Mouse (Mus musculus) kidney, adult 9 months (tissue): ENCODE data around the gene Avil.

ENCODE experiments used
- DNase-seq: peaks from one replicate; pipeline ENCODE4 v3.0.0; 2022

Avil gene

DNA sequence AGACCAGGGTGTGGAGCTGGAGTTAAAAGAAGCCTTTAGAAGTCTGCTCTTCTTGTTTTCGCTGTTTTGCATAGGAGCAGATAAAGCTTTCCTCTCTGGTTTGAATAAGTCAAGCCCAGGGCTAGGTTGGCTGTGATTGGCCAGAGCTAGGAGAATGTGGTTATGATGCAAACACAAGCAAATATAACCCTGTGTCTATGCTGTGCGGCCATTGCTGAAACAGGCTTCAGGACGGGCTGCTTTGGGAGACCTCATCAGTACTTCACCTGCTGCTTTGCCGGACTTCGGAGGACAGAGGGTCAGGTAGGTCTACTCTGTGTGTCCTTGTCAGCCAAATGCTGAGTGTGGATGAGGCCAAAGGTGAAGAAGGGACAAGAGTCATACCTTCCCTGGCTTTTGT, at the start of gene Avil:
Avil (plus strand) TSS at position 181 of the 400 bp plus-strand sequence.
- no peak for DNase-seq

DNA sequence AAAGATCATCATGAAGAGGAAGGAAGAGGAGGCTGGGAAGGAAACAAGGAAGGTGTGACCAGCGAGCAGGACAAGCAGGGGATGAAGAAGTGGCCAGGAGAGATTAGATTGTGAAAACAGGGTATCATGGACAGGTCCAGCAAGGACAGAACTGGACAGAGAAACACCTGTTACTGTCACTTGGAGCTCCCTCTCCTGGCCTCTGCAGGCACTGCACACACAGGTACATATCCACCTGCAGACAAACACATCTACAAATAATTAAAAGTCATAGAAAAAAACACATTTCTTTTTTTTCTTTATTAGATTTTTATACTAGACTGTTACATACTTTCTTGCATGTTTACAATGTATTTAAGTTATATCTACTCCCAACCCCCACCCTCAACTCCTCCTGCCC, 48.1 kb upstream of the Avil start:
- no peak for DNase-seq

- no peak for DNase-seq
These were observed 47.5 kb upstream of the Avil start for GRCm38 (mm10) chr10:126953029-126953471.

- DNase-seq: no peak
These were observed 43.7 kb upstream of the Avil start for GRCm38 (mm10) chr10:126956692-126957358.

DNA sequence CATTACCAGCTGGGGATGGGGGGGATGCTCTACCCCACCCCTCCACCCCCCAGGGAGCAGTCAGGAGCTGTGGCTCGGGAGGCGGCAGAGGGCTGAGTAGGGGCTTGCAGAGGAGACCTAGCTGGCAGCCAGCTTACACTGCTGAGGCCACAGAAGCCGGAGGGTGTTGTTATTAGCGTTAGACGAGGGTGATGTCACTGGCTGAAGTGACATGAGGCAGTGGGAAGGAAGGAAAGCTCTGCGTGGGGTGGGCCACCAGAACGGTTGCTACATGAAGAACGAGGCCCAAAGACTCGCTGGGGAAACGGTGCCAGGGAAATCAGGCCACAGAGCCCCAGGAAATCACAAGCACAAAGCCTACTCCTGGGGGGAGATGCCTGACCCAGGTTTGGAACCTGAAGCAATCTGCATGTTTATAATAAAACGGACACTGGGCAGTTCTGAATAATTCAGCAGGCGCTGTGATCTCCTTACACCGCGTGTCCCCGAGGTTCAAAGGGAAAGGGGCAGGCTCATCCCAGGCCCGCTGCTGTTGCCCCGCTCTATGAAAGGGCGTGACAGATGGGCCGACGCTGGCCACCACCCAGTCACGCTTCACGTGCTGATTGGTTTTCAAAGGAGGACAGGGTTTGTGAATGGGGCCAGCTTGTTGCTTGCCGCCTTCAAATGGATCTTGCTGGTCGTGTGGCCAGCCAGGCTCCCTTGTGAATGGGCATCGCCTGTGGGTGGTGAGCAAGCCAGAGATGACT, 43.0 kb upstream of the Avil start:
- peak; percentile 61 for DNase-seq

- no peak for DNase-seq
These were observed 40.0 kb upstream of the Avil start for GRCm38 (mm10) chr10:126960496-126960895.

GRCm38 (mm10) chr10:126961757-126962156, 38.8 kb upstream of the Avil start:
- DNase-seq: peak; percentile 33

DNA sequence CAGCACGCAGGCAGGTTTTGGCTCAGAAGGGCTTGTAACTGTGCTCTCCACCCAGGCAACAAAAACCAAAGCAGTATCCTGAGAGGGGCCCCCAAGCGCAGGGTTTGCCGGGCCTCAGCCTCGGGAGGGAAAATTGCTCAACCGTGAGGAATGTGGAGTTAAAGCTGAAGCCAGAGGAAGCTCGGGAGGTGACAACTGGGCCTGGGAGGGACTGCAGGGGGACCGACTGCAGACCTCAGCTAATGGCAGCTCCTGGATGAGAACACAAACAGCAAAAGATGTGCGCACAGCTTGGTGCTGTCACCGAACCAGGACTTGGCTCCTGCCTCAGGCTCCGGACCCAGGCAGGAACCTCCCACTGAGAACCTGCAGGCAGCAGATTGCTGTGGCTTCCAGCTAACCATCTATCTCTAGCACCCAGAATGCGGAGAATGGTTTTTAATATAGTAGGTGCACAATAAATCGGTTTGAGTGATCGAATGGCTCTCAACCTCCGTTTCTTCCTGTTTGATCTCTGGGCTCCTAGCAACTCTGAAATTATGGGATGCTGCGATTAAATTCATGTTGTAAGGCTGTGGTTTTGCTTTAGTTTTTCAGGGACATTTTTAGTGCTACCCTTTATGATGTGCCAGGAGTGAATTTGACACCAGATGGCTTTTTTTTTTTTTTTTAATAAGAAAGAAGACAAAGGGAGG, 38.1 kb upstream of the Avil start:
- peak; percentile 61 for DNase-seq

DNA sequence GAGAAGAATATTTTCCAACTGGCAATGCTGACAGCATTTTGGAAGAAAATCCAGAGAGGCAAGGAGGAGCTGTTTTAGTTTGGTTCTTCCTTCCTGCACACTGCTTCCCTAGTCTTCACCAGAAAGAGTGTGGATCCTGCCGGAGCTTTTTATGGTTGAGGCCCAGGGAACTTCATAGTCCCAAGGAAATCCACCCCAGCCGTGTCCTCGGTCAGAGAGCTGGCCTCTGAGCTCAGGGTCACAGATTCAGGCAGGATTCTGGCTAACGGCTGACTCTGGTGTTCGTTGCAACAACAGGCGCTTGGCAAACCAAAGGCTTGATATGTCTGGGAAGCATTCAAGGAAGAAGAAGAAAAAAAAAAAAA, 37.6 kb upstream of the Avil start:
- peak; percentile 59 for DNase-seq

DNA sequence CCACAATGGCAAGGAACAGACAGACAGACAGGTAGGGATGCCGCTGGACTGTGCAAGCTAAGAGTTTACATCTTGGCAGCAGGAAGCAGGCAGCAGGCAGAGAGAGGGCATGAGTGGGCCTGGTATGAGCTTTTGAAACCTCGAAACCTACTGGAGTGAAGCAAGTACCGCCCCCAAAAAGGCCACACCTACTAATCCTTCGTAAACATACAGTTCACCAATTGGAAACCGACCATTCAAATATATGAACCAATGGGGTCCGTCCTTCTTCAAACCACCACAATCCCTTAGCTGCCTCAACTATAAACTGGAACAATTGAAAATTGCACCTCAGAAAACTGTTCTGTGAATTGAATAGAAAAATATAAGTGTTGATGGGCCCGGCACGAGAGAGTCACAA, 36.7 kb upstream of the Avil start:
- DNase-seq: no peak

DNA sequence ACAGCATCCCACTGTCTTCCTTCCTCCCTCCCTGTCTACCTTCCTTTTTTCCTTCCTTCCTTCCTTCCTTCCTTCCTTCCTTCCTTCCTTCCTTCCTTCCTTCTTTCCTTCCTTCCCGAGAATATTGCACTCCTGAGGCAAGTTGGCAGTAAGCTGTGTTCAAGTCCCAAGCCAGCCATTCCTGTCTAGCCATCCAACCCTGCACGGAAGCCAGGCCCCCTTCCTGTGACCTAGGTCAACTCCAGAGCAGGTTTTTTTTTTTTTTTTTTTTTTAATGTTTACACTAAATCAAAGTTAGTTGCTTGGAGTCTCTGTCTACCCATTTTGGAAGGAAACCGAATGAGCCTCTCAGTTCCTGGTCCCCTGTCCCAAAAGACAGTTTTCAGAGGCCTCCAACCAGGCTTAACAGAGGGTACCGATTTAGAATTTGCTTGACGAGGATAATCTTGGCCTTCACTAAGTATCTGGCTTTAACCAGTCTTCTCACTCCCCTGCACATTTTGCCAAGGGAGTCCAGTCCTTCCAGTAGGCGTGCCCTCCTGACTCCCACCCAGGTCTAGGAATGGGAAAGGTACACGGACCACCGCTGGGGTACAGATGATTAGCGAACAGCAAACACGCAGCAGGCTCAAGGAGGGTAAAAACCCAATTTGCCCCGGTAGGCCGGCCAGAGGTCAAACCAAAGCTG, 29.0 kb upstream of the Avil start:
- no peak for DNase-seq

DNA sequence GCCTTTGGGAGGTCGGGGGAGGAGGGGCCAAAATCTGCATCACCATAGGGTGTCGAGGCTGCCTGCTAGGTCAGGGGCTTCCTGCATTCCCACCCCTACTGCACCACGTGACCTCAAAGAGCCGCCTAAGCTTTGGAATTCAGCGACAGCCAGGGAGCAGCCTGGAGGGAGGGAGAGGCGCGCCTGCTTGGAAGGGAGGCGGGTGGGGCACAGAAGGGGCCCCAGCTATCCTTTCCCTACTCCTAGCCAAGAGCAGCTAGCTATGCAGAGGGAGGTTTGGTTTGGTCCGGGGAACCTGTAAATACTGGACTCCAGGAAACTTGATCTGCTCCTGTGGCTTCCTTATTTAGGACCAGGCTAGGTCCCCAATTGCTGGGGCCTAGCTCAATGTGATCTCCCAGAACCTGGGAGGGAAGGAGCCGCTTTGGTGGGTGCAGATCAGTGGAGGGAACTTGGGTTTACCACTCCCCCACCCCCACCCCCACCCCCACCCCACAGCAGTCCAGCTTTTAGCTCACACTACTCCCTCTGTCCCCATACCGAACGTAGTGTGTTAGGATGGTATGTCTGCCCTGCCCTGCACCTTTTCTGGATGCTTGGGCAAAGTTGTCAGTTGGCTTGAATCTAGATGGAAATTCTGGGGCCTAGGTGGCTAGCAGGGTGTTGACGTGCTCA, 28.3 kb upstream of the Avil start:
- DNase-seq: peak; percentile 68

DNA sequence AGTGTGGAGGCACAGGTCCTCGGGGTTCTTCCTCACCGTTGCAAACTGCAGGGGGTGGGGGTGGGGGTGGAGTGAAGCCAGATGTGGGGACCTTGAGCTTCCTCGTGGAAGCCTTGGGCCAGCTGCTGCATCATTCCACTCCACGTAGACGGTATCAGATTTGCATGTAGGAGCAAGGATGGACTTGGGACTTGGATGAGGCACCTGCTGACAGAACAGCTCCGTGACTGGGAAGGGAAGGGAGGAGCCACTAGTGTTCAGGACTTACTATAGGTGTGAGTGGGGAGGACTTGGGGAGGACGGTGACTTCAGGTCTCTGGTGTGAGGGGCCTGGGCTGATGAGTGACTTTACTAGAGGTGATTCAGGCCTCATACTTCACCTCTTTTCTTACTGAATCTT, 27.5 kb upstream of the Avil start:
- DNase-seq: no peak

GRCm38 (mm10) chr10:126975706-126976105, 24.8 kb upstream of the Avil start:
- no peak for DNase-seq

DNA sequence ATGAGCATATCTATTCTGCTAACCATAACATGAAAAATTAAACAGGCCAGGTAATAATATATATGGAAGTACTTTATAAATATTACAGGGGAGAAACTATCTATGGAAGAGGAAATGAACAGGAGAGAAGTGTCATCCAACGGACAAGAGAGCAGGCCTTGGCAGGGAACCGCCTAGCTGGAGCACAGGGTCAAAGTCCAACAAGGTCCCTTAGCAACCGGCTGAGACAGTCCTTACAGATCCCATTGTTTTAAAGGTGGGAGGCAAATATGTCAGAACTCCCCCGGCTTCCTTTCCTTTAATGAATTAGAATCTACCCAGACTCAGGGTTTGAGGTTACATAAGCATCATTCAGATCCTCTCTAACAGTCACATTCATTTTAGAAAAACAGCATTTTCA, 23.4 kb upstream of the Avil start:
- DNase-seq: peak; percentile 82

GRCm38 (mm10) chr10:126978277-126978994, 22.1 kb upstream of the Avil start, which contains the start of gene Ctdsp2:
Ctdsp2 (plus strand) TSS chr10:126978717.
- DNase-seq: peak; percentile 100

DNA sequence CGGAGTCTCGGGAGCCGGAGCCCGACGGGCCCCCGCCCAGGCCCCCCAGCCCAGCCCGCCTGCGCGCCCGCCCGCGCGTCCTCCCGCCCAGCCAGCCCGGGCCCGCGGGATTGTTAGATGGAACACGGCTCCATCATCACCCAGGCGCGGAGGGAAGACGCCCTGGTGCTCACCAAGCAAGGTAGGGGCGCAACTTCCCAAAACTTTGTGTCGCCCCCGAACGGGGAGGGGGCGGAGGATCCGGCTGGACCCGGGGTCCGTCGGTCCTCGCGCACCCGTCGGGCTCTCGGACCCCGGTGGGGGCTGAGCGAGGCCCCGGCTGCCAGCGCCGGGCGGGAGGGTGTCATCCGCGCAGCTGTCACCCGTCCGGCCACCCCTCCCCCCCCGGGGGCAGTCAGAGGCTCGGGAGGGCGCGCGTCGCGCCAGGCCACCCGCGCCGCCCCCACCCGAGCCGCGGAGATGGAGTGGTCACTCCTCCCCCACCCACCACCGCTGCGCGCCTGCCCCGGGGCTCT, 21.3 kb upstream of the Avil start:
- peak; percentile 61 for DNase-seq

DNA sequence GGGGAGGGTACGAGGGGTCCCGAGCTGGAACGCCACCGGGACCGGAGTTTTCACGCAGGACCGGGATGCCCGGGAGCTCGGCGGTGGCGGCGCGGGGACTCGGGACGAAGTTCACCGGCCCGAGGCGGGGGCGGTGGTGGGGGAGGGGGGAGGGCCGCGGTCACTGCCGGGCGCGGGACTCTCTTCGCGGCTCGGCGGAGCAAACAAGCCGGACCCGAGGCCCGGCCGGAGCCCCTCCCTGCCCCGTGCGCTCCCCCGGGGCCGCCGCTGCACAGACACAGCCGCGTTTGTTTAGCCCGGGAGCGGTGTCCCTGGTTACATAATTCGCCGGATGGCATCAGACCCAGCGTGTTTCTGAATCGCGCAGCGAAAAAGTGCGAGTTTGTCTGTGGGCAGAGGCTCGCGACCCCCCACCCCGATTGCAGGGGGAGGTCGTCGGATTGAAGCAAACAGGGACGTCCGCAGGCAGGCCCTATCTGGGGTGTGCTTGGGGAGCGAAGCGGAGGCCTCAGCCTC, 20.8 kb upstream of the Avil start:
- DNase-seq: peak; percentile 57

DNA sequence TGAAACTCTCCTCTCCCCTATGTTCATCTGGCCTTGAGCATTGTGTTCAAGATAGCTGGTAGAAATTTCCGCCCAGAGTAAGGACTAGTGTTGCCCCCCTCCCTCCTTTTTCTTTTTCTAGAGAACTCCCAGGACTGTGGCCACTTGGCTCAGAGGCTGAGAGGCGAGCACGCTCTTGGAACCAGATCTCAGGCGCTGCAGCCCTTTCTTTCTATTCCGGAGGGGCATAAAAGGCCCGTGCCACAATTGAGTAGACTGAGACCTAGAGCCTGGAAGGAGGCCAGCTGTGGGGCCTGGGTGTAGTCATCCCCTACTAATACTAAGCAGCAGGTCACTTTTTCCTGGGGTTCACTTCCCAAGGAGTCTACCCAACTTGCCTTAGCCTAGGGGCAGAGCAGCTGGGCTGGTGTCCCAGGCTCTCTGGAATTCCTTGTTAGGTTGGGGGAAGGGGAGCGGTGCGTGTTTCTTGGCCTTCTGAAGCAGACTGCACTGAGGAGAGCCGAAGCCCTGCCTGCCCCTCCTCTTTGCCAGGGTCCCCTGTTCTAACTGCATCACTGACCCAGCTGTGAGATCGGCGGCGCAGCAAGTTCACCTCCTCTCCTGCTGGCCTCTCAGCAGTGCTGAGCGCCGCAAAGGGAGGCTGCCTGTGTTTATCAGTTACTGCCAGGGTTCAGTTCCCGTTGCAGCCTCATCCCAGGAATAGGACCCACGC, 20.1 kb upstream of the Avil start:
- peak; percentile 71 for DNase-seq

DNA sequence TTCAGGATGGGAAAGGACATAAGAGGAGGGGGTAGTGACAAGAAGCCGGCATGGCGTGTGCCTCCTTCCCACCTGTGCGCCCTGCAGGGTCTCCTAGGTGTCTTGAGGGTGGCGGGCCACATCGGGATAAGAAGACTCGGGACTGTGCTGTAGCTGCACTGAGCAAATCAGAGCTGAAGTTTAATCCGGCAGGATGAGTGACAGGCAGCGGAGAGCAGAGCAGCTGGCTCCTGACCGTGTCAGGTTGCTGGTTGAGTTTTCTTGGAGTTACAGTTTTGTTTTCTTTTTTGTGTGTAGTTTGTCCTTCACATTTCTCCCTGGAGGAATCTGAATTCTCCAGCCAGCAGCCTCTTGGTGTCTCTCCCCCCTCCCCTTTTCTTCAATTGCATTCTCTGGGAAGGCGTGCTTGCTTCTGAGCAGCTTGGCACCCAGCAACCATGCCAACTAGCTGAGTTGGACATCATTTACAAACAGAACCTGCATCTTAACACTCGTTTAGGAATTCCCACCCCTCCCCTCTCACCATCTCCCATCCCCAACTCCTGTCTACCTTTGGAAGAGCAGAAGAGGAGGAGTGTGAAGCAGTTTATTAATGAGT, 19.5 kb upstream of the Avil start:
- DNase-seq: no peak
